Mouse (Mus musculus): ENCODE data around the gene Erh. TPM values are rescaled to one million over a fixed set of nuclear protein-coding genes. Genes with fewer than 3 reads are reported as not detected.

Erh gene
- polyA plus RNA-seq, 1 experiment = 54.4 TPM

- no peaks in the 10 kb centered on the region for H3K36me3 ChIP-seq (ENCODE audit: control insufficient read depth, insufficient read depth, low read length)
- TF ChIP-seq CTCF (IDR thresholded peaks at IDR 0.05; ENCODE audit: borderline replicate concordance, control insufficient read depth, extremely low read depth, insufficient read depth, low read length, poor library complexity) = no peak
- no peak for TF ChIP-seq POLR2A (IDR thresholded peaks at IDR 0.05; ENCODE audit: control insufficient read depth, extremely low read depth, insufficient read depth, low read length, poor library complexity)
- no peak overlapping the region for H3K4me3 ChIP-seq (ENCODE audit: control insufficient read depth, insufficient read depth, low read length)
- no peaks in the 10 kb centered on the region for H3K4me1 ChIP-seq (replicated peaks; ENCODE audit: control insufficient read depth, insufficient read depth, low read length)
- H3K27me3 ChIP-seq (ENCODE audit: control insufficient read depth, insufficient read depth, low read length) = no peaks in the 10 kb centered on the region
- 72% methylated on average over 2 of the region's 2 CpGs for WGBS
- no peak for DNase-seq
- no peak overlapping the region for H3K27ac ChIP-seq (ENCODE audit: control insufficient read depth, insufficient read depth, low read length)
Measured at GRCm38 (mm10) chr12:80604218-80604617, 39.9 kb downstream of the Erh start.

DNA sequence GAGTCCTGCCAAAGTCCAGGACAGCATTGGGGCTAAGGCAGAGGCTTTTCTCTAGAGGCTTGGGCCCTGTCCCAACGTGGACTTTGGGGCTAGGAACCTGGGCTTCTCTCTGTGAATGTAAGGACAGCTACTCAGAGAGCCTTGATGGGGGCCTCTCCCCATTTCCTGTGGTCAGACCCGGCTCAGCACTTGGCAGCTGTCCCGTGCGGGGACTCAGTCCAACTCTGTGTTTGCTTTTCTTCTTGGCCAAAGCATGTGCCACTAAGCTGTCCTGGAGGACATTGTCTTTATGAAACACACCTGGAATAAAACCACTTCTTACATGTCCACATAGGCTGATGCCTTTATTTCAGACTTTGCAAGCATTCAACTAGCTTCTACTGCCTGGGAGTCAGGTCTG is 40.6 kb downstream of the Erh start:
- DNase-seq = no peak
- Histone ChIP-seq H3K27me3 (ENCODE audit: control insufficient read depth, insufficient read depth, low read length) (no peaks in the 10 kb centered on the region), H3K36me3 (ENCODE audit: control insufficient read depth, insufficient read depth, low read length) (no peaks in the 10 kb centered on the region), H3K27ac (ENCODE audit: control insufficient read depth, insufficient read depth, low read length) (no peak overlapping the region), H3K4me3 (ENCODE audit: control insufficient read depth, insufficient read depth, low read length) (no peak overlapping the region), H3K4me1 (replicated peaks; ENCODE audit: control insufficient read depth, insufficient read depth, low read length) (no peaks in the 10 kb centered on the region)
- TF ChIP-seq CTCF (IDR thresholded peaks at IDR 0.05; ENCODE audit: borderline replicate concordance, control insufficient read depth, extremely low read depth, insufficient read depth, low read length, poor library complexity) (no peak), POLR2A (IDR thresholded peaks at IDR 0.05; ENCODE audit: control insufficient read depth, extremely low read depth, insufficient read depth, low read length, poor library complexity) (no peak)
- WGBS = 14% methylated on average over 4 of the region's 4 CpGs

DNA sequence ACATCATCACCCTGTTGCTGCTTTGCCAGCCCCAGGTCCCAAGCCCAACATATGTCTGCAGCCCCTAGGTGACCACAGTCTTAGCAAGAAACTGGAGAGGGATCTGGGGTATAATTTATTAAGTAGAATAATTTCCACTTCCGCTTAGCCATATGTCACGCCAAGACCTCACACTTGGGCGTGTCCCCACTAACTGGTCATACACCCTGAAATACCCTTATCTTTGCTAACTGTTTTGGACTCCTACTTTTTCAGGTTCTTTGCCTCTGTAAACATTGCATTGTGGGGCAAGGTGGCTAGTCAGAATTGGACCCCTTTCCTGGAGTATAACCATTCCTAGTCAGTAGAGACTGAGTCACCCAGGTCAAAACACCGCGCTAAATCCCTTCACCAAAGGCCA is 41.7 kb downstream of the Erh start:
- Histone ChIP-seq H3K27ac (ENCODE audit: control insufficient read depth, insufficient read depth, low read length) (no peak overlapping the region), H3K4me3 (ENCODE audit: control insufficient read depth, insufficient read depth, low read length) (no peak overlapping the region), H3K36me3 (ENCODE audit: control insufficient read depth, insufficient read depth, low read length) (no peaks in the 10 kb centered on the region), H3K4me1 (replicated peaks; ENCODE audit: control insufficient read depth, insufficient read depth, low read length) (no peaks in the 10 kb centered on the region), H3K27me3 (ENCODE audit: control insufficient read depth, insufficient read depth, low read length) (no peaks in the 10 kb centered on the region)
- 95% methylated on average over 5 of the region's 5 CpGs for WGBS
- no peak for TF ChIP-seq CTCF (IDR thresholded peaks at IDR 0.05; ENCODE audit: borderline replicate concordance, control insufficient read depth, extremely low read depth, insufficient read depth, low read length, poor library complexity)
- TF ChIP-seq POLR2A (IDR thresholded peaks at IDR 0.05; ENCODE audit: control insufficient read depth, extremely low read depth, insufficient read depth, low read length, poor library complexity) = no peak
- no peak for DNase-seq

DNA sequence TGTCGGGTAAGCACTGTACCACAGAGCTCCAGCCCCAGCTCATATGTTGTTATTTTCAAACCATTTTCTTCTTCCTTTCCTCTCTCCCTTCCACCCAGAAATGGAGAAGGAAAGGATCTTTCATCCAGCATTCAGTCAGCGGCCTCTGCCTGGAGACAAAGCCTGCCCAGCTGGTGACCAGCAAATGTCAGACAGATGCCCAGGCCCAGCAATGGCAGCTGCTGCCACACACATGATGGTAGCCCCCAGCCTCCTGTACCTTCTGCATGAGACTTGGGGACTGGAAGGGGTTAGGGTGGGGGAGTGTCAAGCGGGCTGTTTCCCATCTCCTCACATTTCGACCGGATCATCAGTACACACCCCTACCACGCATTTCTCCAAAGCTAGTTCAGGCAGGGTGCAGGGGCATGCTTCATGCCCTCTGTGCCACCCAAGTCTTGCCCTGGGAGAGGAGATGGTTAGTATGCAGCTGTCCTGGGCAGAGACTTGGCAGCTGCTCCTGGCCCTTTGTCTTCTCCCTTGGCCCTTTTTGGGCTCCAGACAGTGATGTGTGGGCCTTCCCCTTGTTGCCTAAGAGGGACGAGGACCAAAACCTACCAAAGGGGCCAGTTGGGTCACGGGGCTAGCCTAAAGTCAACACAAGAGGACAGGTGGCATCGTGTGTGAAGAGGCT is 42.4 kb downstream of the Erh start:
- Histone ChIP-seq H3K4me1 (replicated peaks; ENCODE audit: control insufficient read depth, insufficient read depth, low read length) (no peaks in the 10 kb centered on the region), H3K36me3 (ENCODE audit: control insufficient read depth, insufficient read depth, low read length) (no peaks in the 10 kb centered on the region), H3K27ac (ENCODE audit: control insufficient read depth, insufficient read depth, low read length) (no peak overlapping the region), H3K4me3 (ENCODE audit: control insufficient read depth, insufficient read depth, low read length) (no peak overlapping the region), H3K27me3 (ENCODE audit: control insufficient read depth, insufficient read depth, low read length) (no peaks in the 10 kb centered on the region)
- no peak for TF ChIP-seq POLR2A (IDR thresholded peaks at IDR 0.05; ENCODE audit: control insufficient read depth, extremely low read depth, insufficient read depth, low read length, poor library complexity)
- TF ChIP-seq CTCF (IDR thresholded peaks at IDR 0.05; ENCODE audit: borderline replicate concordance, control insufficient read depth, extremely low read depth, insufficient read depth, low read length, poor library complexity) = no peak
- 94% methylated on average over 9 of the region's 9 CpGs for WGBS
- DNase-seq = no peak

GRCm38 (mm10) chr12:80598756-80599155 is 45.4 kb downstream of the Erh start:
- H3K4me1 ChIP-seq (replicated peaks; ENCODE audit: control insufficient read depth, insufficient read depth, low read length) = no peaks in the 10 kb centered on the region
- H3K27ac ChIP-seq (ENCODE audit: control insufficient read depth, insufficient read depth, low read length) = no peak overlapping the region
- no peak overlapping the region for H3K4me3 ChIP-seq (ENCODE audit: control insufficient read depth, insufficient read depth, low read length)
- no peaks in the 10 kb centered on the region for H3K27me3 ChIP-seq (ENCODE audit: control insufficient read depth, insufficient read depth, low read length)
- no peaks in the 10 kb centered on the region for H3K36me3 ChIP-seq (ENCODE audit: control insufficient read depth, insufficient read depth, low read length)
- TF ChIP-seq CTCF (IDR thresholded peaks at IDR 0.05; ENCODE audit: borderline replicate concordance, control insufficient read depth, extremely low read depth, insufficient read depth, low read length, poor library complexity) (no peak), POLR2A (IDR thresholded peaks at IDR 0.05; ENCODE audit: control insufficient read depth, extremely low read depth, insufficient read depth, low read length, poor library complexity) (no peak)
- no peak for DNase-seq
- WGBS = 84% methylated on average over 6 of the region's 6 CpGs

DNA sequence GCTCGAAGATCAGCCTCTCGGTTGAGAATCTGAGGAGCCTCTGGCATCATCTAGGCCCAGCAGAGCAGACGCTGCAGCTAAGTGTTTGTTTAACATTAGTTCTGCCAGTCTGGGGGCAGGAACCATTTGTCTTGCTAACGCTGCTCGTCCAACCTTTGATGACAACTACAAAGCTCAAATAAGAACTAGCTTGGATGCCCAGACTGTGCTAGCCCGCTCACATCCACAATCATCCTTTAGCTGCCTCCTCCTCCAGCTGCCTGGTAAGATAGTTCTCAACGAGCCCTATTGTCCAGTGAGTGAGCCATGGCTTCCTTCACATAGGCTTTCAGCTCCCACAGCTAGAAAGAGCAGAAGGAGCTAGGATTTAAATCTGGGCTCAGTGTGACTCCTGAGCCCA is 45.9 kb downstream of the Erh start:
- no peaks in the 10 kb centered on the region for H3K4me1 ChIP-seq (replicated peaks; ENCODE audit: control insufficient read depth, insufficient read depth, low read length)
- no peak overlapping the region for H3K27ac ChIP-seq (ENCODE audit: control insufficient read depth, insufficient read depth, low read length)
- no peaks in the 10 kb centered on the region for H3K27me3 ChIP-seq (ENCODE audit: control insufficient read depth, insufficient read depth, low read length)
- no peak for DNase-seq
- TF ChIP-seq POLR2A (IDR thresholded peaks at IDR 0.05; ENCODE audit: control insufficient read depth, extremely low read depth, insufficient read depth, low read length, poor library complexity) (no peak), CTCF (IDR thresholded peaks at IDR 0.05; ENCODE audit: borderline replicate concordance, control insufficient read depth, extremely low read depth, insufficient read depth, low read length, poor library complexity) (no peak)
- no peak overlapping the region for H3K4me3 ChIP-seq (ENCODE audit: control insufficient read depth, insufficient read depth, low read length)
- WGBS = 87% methylated on average over 7 of the region's 7 CpGs
- no peaks in the 10 kb centered on the region for H3K36me3 ChIP-seq (ENCODE audit: control insufficient read depth, insufficient read depth, low read length)

- Histone ChIP-seq H3K4me1 (replicated peaks; ENCODE audit: control insufficient read depth, insufficient read depth, low read length) (no peaks in the 10 kb centered on the region), H3K4me3 (ENCODE audit: control insufficient read depth, insufficient read depth, low read length) (no peak overlapping the region), H3K36me3 (ENCODE audit: control insufficient read depth, insufficient read depth, low read length) (no peaks in the 10 kb centered on the region), H3K27me3 (ENCODE audit: control insufficient read depth, insufficient read depth, low read length) (no peaks in the 10 kb centered on the region), H3K27ac (ENCODE audit: control insufficient read depth, insufficient read depth, low read length) (no peak overlapping the region)
- no peak for DNase-seq
- TF ChIP-seq CTCF (IDR thresholded peaks at IDR 0.05; ENCODE audit: borderline replicate concordance, control insufficient read depth, extremely low read depth, insufficient read depth, low read length, poor library complexity) = no peak
- no peak for TF ChIP-seq POLR2A (IDR thresholded peaks at IDR 0.05; ENCODE audit: control insufficient read depth, extremely low read depth, insufficient read depth, low read length, poor library complexity)
- WGBS = 94% methylated on average over 4 of the region's 4 CpGs
Measured at GRCm38 (mm10) chr12:80595968-80596367, 48.2 kb downstream of the Erh start.

Measured in thymus, adult 2 months (tissue).